Mouse (Mus musculus) thymus, postnatal 4 days (tissue): ENCODE measurements at regions not wholly inside any gene's neighbourhood (a gene's known extent, or its start where the extent isn't known, plus 50 kb on each side); places are given as distances from the start of the nearest gene placed in this dataset.
A peak's percentile ranks its signal among the peaks of the same experiment; 100 is the strongest.

ENCODE experiments used
- DNase-seq: peaks from one replicate; pipeline ENCODE4 v3.0.0; 2021

- no peak for DNase-seq
Measured at GRCm38 (mm10) chr13:110814066-110814465, 419.2 kb downstream of the Plk2 start.

GRCm38 (mm10) chr13:110819301-110819862, 424.5 kb downstream of the Plk2 start:
- no peak for DNase-seq

- no peak for DNase-seq
Measured at GRCm38 (mm10) chr13:110824878-110825277, 429.9 kb upstream of the Actbl2 start.

GRCm38 (mm10) chr13:110832442-110832841, 422.4 kb upstream of the Actbl2 start:
- no peak for DNase-seq

- no peak for DNase-seq
Measured at GRCm38 (mm10) chr13:110836936-110837335, 417.9 kb upstream of the Actbl2 start.

GRCm38 (mm10) chr13:110841949-110842348, 412.9 kb upstream of the Actbl2 start:
- DNase-seq, result no peak

- DNase-seq, result no peak
Measured at GRCm38 (mm10) chr13:110845695-110846094, 409.1 kb upstream of the Actbl2 start.

- no peak for DNase-seq
Measured at GRCm38 (mm10) chr13:110852996-110853727, 401.7 kb upstream of the Actbl2 start.

GRCm38 (mm10) chr13:110854213-110854612, 400.6 kb upstream of the Actbl2 start:
- no peak for DNase-seq

- DNase-seq, result no peak
Measured at GRCm38 (mm10) chr13:110865902-110866512, 388.8 kb upstream of the Actbl2 start.

GRCm38 (mm10) chr13:110866713-110867112, 388.1 kb upstream of the Actbl2 start:
- DNase-seq, result no peak

- no peak for DNase-seq
Measured at GRCm38 (mm10) chr13:110871125-110871775, 383.6 kb upstream of the Actbl2 start.

- no peak for DNase-seq
Measured at GRCm38 (mm10) chr13:110871776-110872135, 383.1 kb upstream of the Actbl2 start.

- DNase-seq, result no peak
Measured at GRCm38 (mm10) chr13:110881573-110881972, 373.2 kb upstream of the Actbl2 start.

- no peak for DNase-seq
Measured at GRCm38 (mm10) chr13:110882173-110882572, 372.6 kb upstream of the Actbl2 start.

- DNase-seq, result no peak
Measured at GRCm38 (mm10) chr13:110882661-110883172, 372.1 kb upstream of the Actbl2 start.

GRCm38 (mm10) chr13:110893909-110894308, 360.9 kb upstream of the Actbl2 start:
- DNase-seq, result no peak

- no peak for DNase-seq
Measured at GRCm38 (mm10) chr13:110895349-110895748, 359.5 kb upstream of the Actbl2 start.

GRCm38 (mm10) chr13:110895900-110896299, 358.9 kb upstream of the Actbl2 start:
- no peak for DNase-seq

- no peak for DNase-seq
Measured at GRCm38 (mm10) chr13:110897621-110898020, 357.2 kb upstream of the Actbl2 start.

GRCm38 (mm10) chr13:110902994-110903644, 351.7 kb upstream of the Actbl2 start:
- DNase-seq, result peak; percentile 14

GRCm38 (mm10) chr13:110907319-110907955, 347.4 kb upstream of the Actbl2 start:
- DNase-seq, result peak; percentile 19
